Mouse (Mus musculus) forebrain, embryonic 12.5 days (tissue): Measurements from ENCODE around the gene Smagp. TPM values are rescaled to one million over a fixed set of nuclear protein-coding genes. Genes with fewer than 3 reads are reported as not detected.

Source experiments
- ATAC-seq: fragments of 200-750 bp; cut with Nextera tagmentation; 2 replicates; pipeline ENCODE4 v1.8.0; 2017; ENCODE audit warnings: moderate TSS enrichment; ENCODE audit not compliant: low FRiP score
- H3K27ac ChIP-seq: fragments of 300-500 bp; sonication (generic); 2 replicates; pipeline ENCODE4 v1.5.1; 2016; ENCODE audit warnings: mild to moderate bottlenecking
- H3K27me3 ChIP-seq: fragments of 300-500 bp; sonication (generic); 2 replicates; pipeline ENCODE4 v1.6.1; 2016; ENCODE audit warnings: mild to moderate bottlenecking
- H3K36me3 ChIP-seq: fragments of 300-500 bp; sonication (generic); replicated peaks from 2 replicates; pipeline ENCODE4 v1.6.1; 2016; ENCODE audit warnings: mild to moderate bottlenecking
- H3K4me1 ChIP-seq: fragments of 300-500 bp; sonication (generic); 2 replicates; pipeline ENCODE4 v1.6.1; 2016
- H3K4me2 ChIP-seq: fragments of 300-500 bp; sonication (generic); 2 replicates; pipeline ENCODE4 v1.6.1; 2016; ENCODE audit warnings: mild to moderate bottlenecking, moderate library complexity
- H3K4me3 ChIP-seq: fragments of 300-500 bp; sonication (generic); replicated peaks from 2 replicates; pipeline ENCODE4 v1.5.1; 2016; ENCODE audit warnings: mild to moderate bottlenecking
- H3K9ac ChIP-seq: fragments of 300-500 bp; sonication (generic); 2 replicates; pipeline ENCODE4 v1.6.1; 2016; ENCODE audit warnings: mild to moderate bottlenecking
- H3K9me3 ChIP-seq: fragments of 300-500 bp; sonication (generic); 2 replicates; pipeline ENCODE4 v1.6.1; 2016
- WGBS: fragments of 180-500 bp; shearing (Covaris S2); methylation state at CpG from one replicate; pipeline ENCODE4 v1.1.7; 2016; 5-methylcytosine and 5-hydroxymethylcytosine counted together
- microRNA-seq: library from miRNA; unstranded; fragments of <30 nt; microRNA quantifications from one replicate; pipeline ENCODE4, GENCODE M21; 2017
- polyA plus RNA-seq: library from polyadenylated mRNA; unstranded; fragments of >200 nt; fragmentation: Nextera tagmentation; extraction: Ambion mirVana; gene quantifications from 2 replicates; pipeline ENCODE4 v1.2.1, GENCODE M21; 2016

The Smagp gene
- polyA plus RNA-seq, 1 experiment from 2014 or later: 2.8 TPM

DNA sequence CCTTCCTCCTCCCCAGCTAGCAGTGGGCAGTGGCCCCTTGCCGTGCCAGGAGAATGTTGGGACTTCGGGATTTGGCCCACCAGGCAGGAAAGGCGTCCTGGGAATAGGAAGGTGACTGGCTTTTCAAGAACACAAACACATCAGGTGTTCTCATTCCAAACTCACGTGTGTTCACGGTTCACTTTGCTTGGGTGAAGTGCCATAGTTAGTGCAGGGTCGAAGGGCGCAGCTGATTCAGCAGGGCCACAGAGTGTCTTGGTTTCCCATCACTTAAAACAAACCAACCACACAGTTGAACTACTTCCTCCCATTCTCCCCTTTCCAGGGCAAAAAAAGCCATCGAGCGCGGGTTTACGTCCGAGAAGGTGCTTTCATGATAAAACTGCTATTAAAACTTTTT is 61.4 kb downstream of the Smagp start:
- Histone ChIP-seq H3K9me3 (no peaks in the 10 kb centered on the region), H3K27me3 (no peaks in the 10 kb centered on the region), H3K36me3 (peaks cover 33% of the 10 kb centered on the region), H3K4me1 (peaks cover 6% of the 10 kb centered on the region), H3K27ac (no peak overlapping the region), H3K4me2 (no peak overlapping the region), H3K9ac (no peak overlapping the region), H3K4me3 (no peak overlapping the region)
- no peak for ATAC-seq
- 88% methylated on average over 12 of the region's 12 CpGs for WGBS

DNA sequence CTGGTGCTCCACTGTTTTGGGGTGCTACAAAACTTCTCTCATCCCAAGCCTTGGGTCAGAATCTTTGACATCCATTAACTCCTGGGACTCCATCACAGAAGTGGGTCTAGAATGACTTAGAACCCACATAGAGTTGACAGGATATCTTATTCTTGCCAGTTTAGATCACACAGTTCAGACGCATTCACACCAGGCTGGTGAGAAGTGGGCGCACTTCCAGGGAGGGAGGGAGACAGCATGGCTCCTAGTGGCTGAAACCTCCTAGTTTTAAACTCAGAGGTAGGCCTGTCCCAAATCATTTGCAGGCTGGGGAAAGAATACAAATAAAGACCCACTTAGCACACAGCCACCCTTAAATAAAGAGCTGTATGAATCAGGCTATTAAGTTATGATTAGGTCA is 62.4 kb downstream of the Smagp start:
- H3K27ac ChIP-seq: no peak overlapping the region
- 68% methylated on average over 2 of the region's 2 CpGs for WGBS

DNA sequence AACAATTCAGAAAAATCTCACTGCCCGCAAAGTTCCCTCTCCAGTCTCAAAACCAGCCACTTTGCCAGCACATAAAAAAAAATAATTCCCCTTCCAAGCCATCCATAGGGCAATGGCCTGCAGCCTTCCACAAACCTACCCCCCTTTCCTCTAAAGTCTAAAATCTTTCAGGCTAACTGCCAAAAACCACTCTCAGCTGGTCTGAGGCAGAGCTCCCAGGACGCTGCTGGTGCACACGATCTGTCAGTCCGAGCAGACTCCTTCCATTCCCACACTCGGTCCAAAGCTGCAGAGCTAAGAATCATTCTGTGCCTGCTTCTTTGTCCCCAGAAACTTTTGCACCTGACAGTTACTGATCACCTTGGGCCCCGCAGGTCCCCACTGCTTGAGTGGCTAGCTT is 62.8 kb downstream of the Smagp start:
- Histone ChIP-seq H3K4me3 (no peak overlapping the region), H3K27me3 (no peaks in the 10 kb centered on the region), H3K36me3 (peaks cover 22% of the 10 kb centered on the region), H3K27ac (0 out of 2 replicates have a peak overlapping the region, but pooled peaks have one; percentile 8), H3K9ac (no peak overlapping the region), H3K4me1 (peaks cover 6% of the 10 kb centered on the region), H3K9me3 (no peaks in the 10 kb centered on the region), H3K4me2 (no peak overlapping the region)
- 66% methylated on average over 6 of the region's 6 CpGs for WGBS
- ATAC-seq: no peak

More for the DNA sequence above, 62.4 kb downstream of the Smagp start:
- Histone ChIP-seq H3K9ac (no peak overlapping the region), H3K27me3 (no peaks in the 10 kb centered on the region), H3K9me3 (no peaks in the 10 kb centered on the region), H3K4me3 (no peak overlapping the region), H3K4me1 (peaks cover 6% of the 10 kb centered on the region), H3K4me2 (no peak overlapping the region), H3K36me3 (peaks cover 25% of the 10 kb centered on the region)
- ATAC-seq: no peak

Small RNA genes lying within 50 kb of the gene (microRNA-seq; reads per million reads assigned to microRNA genes)
- gene Mir6961: not detected

Other genes starting within 250 kb of the Smagp start
- 0.08 and 0.17 TPM in 2 replicates for gene Gm5475, start 214.8 kb downstream of the Smagp start, polyA plus RNA-seq
- gene Slc11a2, start 211.9 kb downstream of the Smagp start, polyA plus RNA-seq: 25.6 and 26.0 TPM in 2 replicates
- 41.9 and 47.7 TPM in 2 replicates for gene Letmd1, start 167.9 kb downstream of the Smagp start, polyA plus RNA-seq
- 36.4 and 37.0 TPM in 2 replicates for gene Csrnp2, start 141.5 kb downstream of the Smagp start, polyA plus RNA-seq
- gene Tfcp2, start 84.9 kb downstream of the Smagp start, polyA plus RNA-seq: 41.7 and 44.8 TPM in 2 replicates
- 27.3 and 33.8 TPM in 2 replicates for gene Pou6f1, start 37.0 kb downstream of the Smagp start, polyA plus RNA-seq
- 197 and 204 TPM in 2 replicates for gene Dazap2, start 21.6 kb downstream of the Smagp start, polyA plus RNA-seq
- 1.9 and 2.2 TPM in 2 replicates for gene Bin2, start 32.6 kb upstream of the Smagp start, polyA plus RNA-seq
- gene Cela1, start 51.0 kb upstream of the Smagp start, polyA plus RNA-seq: not detected in 2 replicates
- 0.05 TPM in 1 of 2 replicates, not detected in the other for gene Galnt6, start 92.4 kb upstream of the Smagp start, polyA plus RNA-seq
- 18.6 and 19.5 TPM in 2 replicates for gene Slc4a8, start 124.8 kb upstream of the Smagp start, polyA plus RNA-seq
- 19.3 and 20.7 TPM in 2 replicates for gene Scn8a, start 232.9 kb upstream of the Smagp start, polyA plus RNA-seq